Mouse (Mus musculus) cerebellum, adult 8-10 months (tissue): ENCODE measurements around the gene Tenm4.

ENCODE experiments used
- DNase-seq: peaks from one replicate; pipeline ENCODE4 v3.0.0; 2022

Tenm4 gene

DNA sequence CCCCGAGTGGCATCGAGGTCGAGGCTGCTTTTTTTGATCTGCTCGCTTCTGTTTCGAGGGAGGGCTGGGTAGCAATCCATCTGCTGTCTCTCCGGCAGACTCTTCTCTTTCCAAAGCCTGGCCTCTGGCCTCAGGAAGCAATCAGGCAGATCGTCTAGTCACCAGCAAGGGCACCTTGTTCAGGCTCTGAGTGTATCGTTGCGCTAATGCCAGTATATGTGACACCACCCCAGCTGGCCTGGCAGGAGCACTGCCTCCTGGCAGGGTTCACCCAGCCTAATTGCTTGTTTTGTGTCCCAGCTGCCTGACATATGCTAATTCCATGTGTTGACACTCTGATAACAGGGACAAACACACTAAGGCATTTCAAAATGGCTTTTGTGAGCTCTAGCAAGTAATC lies 661.5 kb downstream of the Tenm4 start:
- DNase-seq: peak; percentile 5

DNA sequence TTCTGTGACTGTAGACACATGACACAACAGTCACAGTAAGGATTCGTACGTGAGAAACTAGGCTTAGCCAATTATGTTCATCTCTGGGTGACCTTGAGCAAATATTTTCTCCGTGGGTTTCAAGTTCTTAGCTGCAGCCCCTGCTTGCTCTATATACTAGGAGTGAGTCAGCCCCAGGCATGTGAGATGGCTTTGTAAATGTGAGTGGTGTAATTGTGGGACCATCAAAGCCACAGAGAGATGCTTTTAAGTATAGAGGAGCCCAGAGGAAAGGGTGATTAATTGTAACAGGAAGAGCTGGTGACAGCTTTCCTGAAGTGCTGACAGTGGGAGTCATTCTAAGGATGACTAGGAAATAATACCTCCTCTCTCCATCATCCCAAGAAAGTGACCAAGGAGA lies 662.0 kb downstream of the Tenm4 start:
- no peak for DNase-seq

DNA sequence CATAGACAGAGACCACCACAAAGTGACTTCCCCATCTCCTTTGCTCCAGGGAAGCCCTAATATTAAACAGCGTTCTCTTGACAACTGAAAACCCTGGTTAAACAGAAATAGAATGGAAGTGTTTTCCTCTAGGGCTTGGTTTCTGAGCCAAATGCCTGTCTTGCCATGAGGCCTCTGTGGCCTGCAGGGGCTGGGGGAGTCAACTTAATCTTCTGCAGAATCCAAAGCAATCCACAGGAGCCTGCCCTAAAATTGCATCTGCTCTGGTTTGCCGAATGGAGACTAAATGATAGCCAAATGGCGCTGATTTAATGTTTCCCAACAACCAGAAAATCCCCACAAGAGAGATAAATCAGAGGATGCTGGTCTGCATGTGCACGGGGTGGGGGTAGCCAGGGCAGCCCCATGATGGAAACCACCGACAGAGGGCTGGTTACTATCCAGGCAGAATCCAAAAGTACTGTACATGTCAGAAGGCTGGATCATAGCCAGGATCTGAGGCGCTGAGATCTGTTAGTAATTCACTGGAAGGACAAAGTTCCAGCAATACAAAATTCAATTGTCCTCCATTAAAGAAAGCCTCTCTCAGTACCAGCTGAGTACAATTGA lies 663.7 kb downstream of the Tenm4 start:
- DNase-seq: no peak

DNA sequence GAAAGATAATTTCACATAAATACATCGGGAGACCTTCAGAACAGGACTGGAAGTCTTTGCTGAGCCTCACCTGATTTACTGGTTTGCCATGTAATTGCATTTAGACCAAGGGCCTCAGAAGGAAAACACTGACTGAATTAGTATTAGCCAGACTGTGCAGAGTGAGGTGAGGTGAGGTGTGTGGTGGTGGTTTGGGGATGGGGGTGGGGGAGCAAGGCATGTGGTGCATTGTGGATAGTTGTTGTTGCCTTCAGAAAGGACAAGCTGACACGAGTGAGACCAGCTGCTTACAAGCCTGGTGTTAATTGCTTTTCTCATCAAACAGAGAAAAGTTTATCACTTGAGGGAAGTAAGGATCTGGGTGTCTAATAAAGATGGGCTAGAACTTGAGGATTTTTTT lies 664.3 kb downstream of the Tenm4 start:
- DNase-seq: no peak

DNA sequence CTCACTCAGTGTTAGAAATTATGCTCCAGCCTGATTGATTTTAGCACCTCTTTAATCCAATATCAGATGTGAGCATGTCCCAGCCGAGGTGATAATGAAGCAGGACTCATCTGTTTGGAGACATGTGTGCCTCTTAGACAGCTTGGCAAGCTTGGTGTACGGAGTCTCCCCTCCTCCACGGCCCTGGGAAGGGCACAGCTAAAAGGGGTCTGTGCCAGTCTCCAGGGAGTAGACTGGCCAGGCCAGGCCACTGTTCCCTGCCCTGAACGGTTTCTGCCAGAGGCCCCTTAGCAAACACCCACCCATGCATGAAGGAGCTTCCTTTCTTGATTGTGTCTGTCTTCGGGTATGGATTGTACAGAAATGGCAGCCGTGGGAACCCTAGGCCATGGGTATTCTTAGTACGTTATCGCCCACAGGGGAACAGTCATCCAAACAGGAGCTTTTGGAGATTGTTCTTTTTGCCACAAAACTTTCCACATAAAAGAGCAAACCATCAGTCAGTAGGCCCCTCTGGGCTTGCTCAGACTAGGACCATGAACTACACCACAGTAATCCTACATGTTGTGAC lies 667.3 kb downstream of the Tenm4 start:
- DNase-seq: no peak

DNA sequence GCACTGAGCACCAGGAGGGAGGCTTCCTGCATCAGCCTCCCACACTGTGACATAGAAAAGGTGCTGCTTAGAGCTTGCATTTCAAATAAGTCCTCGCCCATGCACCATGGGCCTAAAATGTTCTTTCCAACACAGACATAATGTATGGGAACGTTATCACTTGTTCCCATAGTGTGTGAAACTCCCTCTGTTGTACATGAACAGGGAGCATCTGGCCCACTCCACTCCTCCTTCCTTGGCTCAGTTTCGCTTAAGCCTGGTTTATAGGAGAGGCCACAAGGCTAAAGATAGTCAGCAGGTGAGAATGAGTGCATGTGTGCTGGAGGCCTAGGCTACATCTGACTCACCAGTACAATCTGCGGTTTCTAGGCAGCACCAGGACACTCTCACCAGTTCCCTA lies 667.9 kb downstream of the Tenm4 start:
- DNase-seq: no peak

DNA sequence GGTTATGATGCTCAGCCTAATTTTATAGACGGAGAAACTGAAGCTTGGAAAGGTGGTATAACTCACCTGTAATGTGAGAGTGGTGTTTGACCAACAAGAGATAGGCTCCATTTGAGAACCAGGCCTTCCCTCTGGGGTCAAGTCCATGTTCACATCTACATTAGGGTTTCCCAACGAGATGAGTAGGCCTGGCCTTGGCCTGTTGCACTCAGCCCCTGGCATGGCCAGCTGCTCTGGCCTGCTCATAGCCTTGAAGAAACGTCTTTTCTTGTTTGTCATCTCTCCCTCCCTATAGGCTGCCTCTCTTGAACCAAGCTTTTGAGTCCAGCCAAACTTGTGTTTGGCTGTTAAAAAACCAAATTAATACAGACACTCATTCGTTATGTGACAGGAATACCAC lies 668.5 kb downstream of the Tenm4 start:
- DNase-seq: no peak

DNA sequence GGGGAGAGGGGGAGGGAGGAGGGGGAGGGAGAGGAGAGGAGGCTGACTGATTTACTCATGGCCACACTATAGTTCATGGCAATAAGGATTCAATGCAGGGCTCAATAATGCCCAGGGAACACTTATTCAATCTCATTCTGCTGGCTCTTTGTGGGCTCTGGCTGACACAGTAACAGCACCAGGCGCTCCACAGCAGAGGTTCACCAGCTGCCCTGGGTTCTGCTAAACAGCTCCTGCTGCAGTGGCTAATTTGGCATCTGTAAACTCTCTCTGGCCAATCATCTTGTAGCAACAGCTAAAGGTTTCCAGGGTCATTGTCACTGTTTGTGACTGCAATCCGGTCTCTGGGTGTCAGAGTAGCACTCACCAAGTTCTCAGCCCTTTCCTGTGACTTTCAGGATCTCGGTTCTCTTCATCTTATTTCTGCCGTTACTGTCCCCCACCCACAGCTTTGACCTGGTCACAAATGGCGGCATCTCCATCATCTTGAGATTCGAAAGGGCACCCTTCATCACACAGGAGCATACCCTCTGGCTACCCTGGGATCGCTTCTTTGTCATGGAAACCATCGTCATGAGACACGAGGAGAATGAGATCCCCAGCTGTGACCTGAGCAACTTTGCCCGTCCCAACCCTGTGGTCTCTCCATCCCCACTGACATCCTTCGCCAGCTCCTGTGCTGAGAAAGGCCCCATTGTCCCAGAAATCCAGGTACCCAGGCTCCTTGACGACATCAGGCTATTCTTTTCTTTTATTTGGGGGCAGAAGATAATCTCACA lies 671.6 kb downstream of the Tenm4 start:
- no peak for DNase-seq

DNA sequence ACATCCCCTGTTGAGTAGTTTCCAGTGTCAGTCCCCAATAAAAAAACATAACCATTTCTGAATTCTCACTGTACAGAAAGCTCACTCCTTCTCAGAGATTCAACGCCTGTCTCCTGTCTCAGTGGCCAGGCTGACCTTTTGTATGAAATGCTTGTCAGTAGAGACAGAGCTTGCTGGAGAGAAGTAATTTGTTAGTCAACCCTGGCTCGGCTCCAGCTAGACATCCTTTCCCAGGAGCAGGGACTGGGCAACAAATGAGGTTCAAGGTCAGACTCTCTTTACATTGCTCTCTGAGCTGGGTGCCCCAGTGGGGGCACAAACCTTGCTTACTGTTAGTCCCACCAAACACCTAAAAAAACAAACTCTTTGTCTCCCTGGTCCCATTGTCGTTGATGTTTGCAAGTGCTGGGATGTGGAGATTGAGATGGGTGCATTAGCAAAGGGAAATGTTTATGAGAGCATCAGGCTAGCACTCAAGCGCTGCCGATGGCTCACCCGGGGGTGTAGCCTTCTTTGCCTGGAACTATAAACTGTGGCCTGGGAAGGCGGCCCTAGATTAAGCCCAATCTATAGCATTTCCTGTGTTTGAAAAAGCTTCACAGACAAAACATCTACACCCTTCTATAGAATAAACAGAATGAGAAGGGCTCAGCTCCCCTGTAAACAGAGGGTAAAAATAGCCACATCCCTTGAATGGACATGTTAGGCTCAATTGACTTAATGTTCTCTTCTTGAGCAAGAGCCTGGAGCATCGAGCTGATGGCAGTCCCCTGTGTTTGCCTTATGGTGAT lies 673.3 kb downstream of the Tenm4 start:
- DNase-seq: no peak

DNA sequence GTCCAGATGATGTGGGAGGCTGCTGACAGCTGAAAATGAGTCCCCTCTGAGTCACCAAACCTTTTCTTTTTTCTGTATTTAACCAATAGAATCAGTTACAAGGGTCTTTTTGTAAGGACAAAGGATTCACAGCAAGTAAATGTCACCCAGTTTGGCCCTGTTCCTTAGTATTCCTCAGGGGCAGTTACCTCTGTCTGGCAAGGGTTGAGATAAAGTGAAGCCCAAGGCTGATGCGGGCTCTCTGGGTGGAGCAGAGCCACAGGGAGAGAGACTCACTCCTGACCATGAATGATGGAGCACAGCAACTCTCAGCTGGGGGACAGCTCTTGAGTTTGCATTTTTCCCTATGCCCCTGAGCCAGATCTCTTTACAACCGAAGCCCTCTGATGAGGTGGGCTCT lies 681.7 kb downstream of the Tenm4 start:
- no peak for DNase-seq

DNA sequence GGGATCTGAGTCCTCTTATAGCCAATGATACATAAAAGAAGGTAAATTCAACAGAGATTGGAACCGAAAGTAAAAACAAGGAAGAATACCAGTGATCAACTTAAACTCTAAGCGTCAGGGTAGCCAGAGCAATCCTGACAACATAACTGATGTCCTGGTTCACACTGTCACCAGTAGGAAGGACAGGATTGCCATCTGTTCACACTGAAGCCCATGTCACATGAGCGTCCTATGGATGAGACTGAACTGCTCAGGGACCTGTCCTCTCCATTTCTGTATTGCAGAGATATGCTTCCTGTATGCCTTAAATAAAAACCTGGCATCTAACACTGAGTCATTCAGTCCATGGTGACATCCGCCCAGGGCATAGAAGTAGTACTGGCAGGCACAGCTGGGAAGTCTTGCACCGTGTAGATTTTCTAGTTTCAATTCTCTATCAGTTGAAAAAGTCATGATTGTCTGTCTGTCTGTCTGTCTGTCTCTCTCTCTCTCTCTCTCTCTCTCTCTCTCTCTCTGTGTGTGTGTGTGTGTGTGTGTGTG lies 684.9 kb downstream of the Tenm4 start:
- no peak for DNase-seq

DNA sequence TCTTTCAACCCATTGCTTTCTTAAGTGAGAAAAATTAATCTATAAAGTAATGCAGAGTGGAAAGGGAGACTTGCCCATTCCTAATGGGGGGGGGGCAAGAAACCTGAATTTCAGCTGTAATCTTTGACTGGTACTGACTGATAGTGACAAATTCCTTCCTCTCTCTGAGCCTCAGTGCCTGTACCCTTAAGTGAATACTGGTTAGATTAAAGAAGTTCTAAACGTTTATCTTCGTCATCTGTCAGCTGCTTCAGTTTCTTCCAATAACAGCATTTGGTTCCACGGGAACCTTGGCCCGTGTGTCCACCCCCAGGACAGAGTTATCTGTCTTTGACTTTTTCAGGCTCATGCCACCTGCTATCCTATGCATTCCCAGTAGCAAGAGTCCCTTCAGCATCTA lies 685.5 kb downstream of the Tenm4 start:
- DNase-seq: no peak

DNA sequence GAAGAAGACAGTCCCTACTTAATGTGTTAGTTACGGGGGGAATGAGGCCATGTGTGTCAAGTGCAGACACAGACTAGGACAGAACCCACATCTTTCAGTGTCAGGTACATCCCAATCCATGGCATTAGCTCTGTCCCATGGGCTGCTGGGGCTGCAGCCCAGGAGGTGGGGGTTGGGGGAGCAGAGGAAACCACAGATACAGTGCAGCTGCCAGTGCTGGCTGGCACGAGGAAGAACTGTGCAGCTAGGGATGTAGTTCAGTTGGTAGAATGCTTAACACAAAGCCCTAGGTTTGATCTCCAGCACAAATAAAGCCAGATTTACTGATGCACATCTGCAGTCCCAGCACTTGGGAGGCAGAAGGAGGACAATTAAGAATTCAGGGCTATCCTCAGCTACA lies 688.0 kb downstream of the Tenm4 start:
- DNase-seq: no peak

DNA sequence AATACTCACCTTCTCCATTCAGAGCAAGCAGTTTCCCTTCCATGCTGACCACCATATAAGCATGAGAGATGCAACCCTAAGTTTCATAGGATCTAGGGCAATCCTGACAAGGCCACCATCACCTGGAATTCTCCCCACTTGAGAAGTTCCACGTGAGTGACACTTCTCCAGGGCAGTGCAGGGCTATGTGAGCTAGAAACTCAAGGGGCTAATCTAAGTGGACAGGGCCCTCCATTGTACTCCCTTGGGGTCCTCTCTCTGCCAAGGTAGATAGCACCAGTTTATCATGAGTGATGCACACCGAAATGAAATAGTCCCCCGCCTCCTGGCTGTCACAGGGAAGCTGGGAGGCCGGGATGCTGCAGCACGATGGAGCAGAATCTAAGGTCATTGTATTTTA lies 688.6 kb downstream of the Tenm4 start:
- no peak for DNase-seq

DNA sequence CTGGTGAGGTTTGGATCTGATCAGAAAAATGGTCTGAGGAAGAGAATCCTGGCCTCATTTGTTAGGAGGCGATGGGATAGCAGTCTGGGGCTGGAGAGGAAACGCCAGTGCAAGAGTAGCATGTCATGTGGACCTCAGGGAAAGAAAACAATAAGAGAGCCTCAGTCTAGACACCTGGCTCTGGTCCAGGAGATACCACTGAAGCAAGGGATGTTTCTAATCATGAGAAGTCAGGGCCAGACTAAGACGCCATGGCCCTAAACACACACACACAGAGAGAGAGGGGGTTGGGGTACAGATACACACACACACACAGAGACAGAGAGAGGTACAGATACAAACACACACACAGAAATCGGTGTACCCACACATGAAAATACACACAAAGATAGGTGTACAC lies 689.6 kb downstream of the Tenm4 start:
- no peak for DNase-seq

DNA sequence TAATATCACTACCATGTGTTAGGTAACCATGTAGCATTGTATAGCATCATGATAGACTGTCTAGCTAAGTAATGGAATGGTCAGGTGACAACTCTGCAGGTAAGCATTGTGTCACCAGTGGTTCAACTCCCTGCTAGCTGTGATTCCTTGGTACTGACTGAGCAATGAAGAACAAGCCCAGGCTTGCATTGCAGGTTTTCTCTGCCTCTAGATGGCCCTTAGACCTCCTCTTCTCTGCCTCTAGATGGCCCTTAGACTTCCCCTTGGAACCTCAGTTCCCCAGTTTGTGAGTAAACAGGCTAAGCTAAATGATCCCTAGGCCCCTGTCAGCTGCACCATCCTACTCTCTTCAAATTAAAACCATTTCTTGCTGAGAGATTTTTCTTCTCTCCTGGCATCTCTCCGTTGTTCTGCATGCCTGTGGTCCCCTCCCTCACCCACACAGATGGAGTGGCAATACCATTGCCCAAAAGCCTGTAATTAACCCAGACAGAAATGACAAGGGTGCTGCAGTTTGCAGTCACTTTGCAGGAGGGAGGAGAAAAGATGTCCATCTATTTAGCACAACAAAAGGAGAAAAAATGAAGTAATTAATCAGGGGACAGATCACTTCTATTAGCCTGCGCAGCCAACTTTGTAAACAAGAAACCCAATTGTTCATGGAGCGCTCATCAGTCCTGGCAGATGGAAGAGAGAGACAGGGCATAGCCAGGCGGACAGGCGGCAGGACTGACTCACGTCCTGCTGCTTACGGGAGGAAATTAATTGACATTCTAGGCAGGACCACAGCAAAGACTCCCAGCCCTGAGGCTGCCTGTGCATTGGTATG lies 694.1 kb downstream of the Tenm4 start:
- DNase-seq: no peak

DNA sequence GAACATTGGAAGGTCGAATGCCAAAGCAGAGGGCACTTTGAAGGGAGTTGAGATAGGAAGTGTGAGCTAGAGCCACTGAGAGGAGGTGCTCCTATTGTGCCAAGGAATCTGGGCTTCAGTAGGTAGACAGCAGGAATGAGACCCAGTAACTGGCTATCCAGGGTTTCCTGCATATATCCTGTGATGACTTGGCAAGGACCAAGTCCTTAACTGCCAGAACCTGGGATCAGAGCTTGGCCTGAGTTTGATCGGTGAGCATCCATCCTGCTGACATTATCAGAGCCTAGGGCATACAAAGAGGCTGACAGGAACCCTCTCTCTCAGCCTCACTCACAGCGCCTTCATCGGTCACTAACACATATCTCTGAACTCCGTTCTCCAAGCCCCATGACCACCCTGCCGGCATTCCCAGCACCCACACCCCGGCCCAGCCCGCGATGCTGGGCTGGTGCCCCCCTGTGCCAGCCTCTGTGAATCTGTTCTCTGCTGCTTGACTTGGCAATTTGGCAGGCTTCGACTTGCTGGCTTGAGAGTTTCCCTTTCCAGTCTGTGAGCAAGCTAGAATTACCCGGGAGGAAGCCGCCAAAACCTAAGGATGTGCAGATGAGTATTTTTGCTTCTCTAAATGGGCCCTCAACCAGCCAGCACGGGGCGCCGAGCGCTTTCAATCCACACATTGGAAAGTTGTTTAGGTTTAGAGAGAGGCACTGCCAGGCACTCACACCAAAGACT lies 698.2 kb downstream of the Tenm4 start:
- peak; percentile 70 for DNase-seq

DNA sequence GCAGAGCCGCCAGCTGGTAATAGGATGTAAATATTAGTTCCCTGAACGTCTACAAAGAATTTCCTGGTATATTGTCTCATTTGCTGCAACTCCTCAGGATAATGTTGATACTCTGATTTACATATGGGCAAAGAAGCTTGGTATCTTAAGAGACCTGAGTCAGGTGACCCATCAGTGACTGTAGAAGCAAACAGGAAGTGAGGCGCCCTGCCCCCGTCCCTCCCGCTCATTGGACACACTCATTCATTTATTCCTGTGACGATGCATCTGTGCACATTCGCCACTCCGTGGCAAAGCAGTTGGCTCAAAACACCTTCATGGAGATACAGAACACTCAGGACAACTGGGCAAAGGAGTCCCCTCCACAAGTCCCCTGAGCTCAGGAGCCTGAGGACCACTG lies 699.4 kb downstream of the Tenm4 start:
- DNase-seq: no peak

DNA sequence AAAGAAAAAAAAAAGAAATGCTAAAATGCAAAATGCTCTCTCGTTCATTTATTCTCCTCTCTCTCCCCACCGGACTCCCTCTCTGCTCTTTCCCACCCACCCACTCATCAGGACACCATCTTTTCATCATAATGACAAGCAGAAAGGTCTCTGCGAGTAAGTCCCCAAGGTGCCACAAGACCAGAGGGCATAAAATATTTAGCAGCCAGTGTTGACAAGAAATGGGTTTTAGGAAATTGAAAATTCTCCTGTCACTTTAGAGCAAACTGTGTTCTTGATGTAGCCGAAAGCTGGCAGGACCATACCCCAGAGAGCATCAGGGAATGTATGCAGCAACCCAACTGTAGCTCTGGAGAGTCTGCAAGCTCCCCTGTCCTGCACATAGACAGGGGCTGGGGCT lies 700.0 kb downstream of the Tenm4 start:
- DNase-seq: no peak

DNA sequence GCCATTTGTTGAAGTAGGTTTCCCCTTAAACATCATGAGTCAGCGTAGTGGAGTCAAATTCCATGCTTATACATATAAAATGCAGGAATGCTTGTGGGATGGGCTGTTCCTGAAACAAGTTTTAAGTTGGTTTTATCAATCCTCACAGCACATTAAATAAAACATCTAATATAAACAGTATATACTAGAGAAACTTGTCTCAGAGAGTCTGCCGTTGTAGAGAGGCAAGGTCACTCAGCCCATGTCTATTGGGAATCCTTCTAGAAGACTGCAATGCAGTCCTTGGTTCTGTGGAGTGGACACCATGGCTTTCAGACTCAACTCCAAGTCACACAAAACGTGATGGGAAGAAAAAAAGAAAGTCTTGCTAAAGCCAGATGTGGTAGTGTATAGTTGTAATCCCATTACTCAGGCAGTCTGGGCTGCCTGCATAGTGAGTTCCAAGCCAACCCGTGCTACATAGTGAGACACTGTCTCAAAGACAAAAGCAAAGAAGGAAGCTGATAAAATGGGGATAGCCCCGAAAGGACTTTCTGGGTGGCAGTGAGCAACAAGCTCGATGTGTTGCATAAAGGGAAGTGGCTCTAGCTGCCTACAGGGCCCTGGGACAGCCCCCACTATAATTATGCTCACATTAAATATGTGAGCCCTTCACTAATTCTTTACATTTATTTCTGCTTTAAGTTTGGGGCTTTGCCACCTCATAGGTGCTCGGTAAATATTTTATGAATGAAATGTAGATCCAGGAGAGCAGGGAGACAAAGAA lies 707.6 kb downstream of the Tenm4 start:
- no peak for DNase-seq

DNA sequence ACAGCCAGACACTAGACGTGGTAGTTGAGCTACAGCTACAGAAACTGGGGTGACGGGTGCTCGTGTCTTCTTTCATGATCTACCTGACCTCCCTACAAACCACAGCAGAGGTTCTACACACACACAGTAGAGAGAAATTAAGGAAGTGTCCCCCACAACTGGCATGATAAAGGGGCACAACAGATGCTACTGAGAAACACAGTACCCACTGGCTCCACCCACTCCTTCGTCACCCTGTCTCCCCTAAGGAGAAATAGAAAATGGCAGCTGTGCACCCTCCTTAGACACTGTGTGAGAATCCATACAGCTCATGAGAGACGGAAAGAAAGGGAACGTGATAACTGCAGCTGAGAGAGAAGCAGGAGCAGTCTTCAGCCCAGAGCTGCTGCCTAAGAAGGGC lies 708.5 kb downstream of the Tenm4 start:
- no peak for DNase-seq
